Mouse (Mus musculus): Measurements from ENCODE around the gene Abca13.
"Not testable (repeated sequence)": the region's sequence is repeated elsewhere in the genome, so short reads cannot be mapped to it uniquely, and the experiment has no call there.

The Abca13 gene

DNA sequence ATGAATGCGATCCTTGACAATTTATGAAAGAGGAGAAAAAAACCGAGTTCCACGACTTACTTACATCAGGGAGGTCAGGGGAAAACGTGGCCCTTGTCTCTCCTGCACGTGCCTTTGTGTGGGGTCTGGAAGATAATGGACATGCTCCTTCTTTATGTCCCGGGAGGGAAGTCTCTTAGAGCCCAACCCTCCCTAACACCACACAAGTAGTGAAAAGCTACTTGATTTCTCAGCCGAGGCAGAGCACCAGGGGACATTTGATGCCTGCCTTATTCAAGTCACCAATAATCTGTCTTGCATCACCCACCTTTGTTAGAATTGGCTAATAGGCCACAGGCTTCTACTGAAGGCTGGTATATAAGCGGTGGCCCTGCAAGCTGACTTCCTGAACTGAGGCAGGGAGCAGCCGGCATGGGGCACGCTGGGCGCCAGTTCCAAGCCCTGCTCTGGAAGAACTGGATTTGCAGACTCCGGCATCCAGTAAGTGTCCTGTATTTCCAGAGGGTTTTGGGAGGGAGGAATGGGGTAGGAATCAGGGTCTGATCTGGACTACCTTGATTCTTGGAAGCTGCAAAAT is at the start of gene Abca13:
TSS of gene Abca13 (plus strand) at position 388 of the 577 bp plus-strand sequence.
- DNase-seq = no peak

DNA sequence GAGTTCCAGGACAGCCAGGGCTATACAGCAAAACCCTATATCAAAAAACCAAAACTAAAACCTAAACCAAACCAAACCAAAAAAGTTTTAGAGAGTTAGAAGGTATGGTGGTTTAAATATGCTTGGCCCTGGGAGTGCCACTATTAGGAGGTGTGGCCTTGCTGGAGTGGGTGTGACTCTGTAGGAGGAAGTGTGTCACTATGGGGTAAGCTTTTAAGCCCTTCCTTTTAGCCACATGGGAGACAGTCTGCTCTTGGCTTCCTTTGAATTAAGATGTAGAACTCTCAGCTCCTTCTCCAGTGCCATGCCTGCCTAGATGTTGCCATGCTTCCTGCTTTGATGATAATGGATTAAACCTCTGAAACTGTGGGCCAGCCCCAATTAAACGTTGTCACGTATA is 46.6 kb upstream of the Abca13 start:
- no peak for DNase-seq

DNA sequence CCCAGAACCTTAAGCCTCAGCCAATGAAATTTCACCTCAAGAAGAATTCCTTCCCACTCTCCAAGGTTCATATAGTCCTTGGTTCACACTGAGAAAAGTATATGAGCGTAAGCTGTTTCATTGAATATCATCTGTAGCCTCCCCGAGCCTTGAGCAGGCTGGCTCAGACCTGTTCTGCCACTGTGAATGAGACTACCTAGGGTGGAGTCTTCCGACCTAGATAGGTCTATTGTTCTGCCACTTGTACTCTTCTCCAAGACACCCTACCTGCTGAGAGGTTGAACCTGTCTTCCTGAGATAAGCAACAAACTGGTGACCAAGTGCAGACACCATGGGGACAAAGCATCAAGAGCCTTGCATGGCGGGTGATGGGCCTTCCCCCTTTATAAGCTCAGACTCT is 45.6 kb upstream of the Abca13 start:
- no peak for DNase-seq

DNA sequence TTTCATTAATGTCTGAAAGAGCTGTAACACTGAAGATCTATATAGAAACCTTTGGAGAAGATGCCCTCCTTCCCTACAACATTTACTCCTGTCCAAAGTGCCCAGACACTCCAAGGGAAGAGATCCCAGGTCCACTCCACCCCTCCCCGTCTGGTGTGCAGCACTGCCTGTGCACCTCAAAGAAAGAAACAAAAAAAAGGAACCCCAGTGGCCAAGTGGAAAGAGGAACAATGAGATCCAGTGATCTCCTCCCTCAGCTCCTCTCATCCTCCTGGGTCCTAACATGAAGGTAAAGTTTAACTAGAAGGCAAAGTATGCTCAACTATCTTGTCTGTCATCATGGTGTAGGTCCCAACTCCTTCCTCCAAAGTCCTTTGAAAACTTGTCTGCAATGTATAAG is 45.1 kb upstream of the Abca13 start:
- no peak for DNase-seq

DNA sequence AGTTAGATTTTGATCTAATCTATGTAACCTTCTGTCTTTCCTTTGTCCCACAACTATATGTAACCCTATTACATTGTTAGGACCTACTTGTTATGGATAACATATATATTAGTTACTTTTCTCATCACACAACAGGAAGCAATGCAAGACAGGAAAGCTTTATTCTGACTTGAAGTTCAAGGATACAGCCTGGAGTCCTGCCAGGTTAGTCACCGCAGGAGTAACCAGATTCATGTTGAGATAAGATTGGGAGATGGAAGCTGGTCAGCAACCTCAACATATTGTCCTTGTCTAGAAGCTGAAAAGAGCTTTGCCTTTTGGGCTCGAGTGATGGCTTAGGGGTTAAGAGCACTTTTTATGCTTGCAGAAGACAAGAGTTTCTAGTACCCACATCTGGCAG is 43.5 kb upstream of the Abca13 start:
- DNase-seq = no peak

DNA sequence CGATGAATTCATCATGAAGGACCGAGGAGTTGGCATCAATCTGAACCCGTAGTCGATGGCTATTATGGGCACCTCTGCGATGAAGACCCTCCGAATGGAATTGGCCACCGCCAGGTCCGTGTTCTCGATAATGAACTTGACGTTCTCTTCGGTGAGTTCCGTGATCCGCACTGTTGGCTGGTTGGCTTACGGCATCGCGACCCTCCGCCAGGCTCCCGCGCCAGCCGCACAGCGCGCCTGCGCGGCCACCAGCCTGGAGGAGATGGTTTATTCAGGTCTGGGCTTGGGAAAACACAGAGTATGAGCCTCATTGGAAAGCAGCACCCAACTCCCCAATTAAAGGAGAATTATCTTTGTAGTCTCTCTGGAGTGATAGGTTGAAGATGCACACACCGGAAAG is 41.3 kb upstream of the Abca13 start:
- not testable (repeated sequence) for DNase-seq

DNA sequence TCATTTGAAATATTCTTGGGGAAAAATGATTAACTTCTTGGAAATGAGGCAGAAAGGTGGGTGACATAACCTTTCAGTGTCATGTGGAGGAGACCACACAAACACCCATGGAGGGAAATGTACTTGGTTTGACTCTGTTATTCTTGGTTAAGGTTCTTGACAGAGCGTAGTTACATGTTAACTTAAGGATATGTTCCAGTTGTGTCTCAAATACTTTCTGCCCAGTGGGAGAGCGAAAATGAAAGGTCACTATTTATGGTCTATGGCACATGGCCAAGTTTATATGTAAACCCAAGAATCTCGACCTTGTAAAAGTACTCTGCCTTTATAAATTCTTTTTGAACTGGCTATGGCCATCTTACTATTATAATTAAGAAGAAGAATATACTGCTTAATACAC is 31.8 kb upstream of the Abca13 start:
- no peak for DNase-seq

DNA sequence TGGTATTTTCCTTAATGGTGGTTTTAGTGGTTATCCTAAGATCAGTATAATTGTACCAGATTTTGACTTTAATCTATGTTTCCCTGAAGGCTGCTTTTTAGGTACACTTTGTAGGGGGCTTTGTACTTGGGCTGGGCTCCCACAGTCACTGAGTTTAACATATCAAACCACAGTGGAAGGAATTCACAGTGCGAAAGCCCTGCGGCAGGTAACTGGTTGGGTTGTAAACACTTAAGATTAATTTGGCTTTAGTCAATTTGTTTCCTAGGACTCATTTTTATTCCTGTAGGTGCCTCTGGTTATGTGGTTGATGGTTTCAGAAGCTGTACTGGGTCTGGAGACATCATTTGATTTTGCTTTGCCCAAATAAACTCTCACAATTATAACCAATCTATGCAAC is 24.4 kb upstream of the Abca13 start:
- DNase-seq = no peak

DNA sequence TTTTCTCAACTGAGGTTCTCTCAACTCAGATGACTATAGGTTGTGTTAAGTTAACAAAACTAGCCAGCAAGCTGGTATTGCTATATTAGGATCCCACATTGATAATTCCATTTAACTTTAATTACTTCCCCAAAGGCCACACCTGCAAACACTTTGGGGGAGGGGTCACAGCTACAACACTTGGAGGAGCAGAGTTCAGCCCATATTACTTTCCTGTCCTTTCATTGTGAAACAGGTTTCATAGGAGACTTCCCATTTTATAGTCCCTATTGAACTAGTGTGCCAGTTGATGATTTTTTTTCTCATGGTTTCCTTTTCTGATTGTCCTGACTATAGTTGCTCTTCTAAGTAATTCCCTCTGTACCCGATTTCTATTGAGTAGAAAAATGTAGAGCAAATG is 10.3 kb upstream of the Abca13 start:
- DNase-seq = no peak

DNA sequence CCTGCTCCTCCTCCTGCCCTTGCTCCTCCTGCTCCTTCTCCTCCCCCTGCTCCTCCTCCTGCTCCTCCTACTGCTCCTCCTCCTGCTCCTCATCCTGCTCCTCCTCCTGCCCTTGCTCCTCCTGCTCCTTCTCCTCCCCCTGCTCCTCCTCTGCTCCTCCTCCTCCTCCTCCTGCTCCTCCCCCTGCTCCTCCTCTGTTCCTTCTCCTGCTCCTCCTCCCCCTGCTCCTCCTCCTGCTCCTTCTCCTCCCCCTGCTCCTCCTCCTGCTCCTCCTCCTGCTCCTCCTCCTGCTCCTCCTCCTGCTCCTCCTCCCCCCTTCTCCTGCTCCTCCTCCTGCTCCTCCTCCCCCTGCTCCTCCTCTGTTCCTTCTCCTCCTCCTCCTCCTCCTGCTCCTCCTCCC is 2.3 kb upstream of the Abca13 start:
- not testable (repeated sequence) for DNase-seq

DNA sequence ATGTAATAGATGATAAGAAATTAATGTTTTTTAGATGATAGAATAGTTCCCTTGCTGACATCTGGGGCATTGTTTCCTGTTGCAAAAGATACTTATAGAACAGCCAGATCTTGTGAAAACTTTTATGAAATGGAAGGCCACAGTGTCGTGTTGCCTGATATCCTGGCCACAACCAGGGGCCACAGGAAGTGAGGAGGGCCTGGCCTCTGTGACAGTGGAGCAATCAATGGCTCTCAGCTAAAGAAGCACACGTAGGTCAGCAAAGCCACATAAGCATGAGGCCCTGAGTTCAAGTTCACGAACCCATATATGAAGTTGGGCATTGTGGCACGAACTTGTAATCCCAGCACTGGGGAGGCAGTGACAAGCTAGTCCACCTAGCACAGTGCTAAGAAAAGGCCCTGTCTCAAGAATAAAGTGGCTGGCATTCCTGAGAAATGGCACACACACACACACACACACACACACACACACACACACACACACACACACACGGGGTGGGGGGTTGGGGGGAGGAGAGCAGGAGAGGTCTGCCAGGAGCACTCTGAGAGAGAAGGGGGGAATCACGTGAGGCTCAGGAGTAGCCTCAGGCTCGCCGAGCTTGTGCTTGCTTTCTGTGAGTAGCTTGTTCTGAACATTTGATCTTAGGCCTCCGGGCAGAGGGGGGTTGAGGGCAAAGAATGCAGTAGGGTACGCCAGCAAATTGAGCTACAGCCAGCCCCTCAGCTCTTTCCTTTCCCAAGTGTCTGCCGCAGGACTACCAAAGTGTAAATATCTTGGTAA is 779 bp upstream of the Abca13 start:
- DNase-seq = peak; percentile 36 to 58

DNA sequence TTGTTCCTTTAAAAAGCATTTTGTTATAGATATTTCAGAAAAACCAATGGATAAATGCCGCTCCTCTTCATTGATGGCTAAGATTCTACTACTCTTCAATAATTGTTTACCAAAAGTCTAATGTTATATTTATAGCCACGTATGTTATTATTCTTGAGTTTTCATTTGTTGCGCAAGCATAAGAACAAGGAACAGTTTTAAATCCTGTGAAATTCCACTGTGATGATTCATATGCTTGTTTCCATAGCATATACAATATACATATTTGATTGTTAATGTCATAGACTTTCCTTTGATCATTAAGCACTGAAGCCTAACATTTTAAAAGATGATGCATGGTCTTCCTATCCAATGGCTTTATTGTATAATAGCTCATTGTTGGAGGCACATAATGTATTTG is 3.1 kb downstream of the Abca13 start:
- DNase-seq = no peak

DNA sequence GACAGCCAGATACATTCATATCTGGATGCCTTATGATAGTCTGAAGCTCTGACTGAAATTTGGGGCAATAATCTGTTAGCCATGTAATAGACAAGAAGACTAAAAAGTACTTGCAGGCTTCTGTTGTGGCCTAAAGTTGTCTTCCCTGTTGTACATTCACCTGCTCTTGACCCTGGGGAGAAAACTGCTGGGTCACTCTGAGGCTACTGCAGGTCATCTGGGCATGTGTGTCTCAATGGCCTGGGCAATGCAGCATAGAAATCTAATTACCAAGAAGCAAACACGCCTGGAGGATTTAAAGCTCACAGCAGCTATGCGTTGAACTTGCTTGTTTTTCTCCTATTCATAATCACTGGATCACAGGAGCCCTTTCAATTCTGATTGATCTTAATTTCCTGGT is 8.1 kb downstream of the Abca13 start:
- DNase-seq = no peak

DNA sequence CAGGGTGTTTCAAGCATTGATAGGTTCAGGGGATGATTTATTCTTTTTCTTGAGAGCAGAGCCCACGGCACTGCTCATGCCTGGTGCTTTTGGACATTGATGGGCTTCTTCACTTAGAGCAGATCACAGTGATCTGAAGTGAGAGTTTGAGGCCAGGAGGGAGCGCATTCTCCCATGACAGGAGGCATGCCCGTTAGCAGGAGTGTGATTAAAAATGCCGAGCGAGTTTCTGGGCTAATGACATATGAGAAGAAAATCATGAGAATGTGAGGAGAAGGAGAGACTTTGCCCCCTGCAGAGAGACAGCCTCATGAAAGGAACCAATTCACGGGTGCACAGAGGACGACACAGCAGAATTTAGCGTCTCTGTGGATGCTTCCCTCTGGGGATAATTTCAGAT is 19.0 kb downstream of the Abca13 start:
- no peak for DNase-seq

DNA sequence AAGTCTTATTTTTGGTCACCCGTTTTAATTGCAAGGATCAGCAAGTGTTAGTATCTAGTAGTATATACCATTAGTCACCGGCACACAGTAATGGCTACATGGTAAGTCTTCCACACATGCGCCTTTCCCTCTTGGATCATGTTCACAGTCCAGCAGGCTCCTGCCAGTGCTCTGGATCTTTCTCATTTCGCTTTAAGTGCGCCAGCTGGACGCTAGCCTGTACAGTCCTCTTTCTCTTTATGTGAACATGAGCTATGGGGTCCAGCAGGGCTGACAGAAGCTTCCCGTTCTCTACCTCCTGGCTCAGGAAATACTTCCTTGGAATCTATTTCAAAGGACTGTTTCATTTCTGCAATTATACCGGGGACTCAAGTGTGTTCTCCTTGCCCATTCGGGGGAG is 21.8 kb downstream of the Abca13 start:
- DNase-seq = no peak

DNA sequence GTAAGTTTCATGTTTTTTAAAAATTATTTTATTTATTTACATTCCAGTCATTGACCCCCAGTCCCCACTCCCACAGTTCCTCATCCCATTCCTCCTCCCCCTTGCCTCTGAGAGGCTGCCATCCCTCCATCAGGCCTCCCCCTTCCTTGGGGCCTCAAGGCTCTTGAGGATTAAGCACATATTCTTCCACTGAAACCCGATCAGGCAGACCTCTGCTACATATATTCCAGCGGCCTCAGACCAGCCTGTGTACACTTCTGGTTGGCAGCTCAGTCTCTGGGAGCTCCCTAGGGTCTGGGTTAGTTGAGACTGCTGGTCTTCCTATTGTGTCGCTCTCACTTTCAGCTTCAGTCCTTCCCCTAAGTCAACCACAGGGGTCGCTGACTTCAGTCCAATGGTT is 24.5 kb downstream of the Abca13 start:
- no peak for DNase-seq

DNA sequence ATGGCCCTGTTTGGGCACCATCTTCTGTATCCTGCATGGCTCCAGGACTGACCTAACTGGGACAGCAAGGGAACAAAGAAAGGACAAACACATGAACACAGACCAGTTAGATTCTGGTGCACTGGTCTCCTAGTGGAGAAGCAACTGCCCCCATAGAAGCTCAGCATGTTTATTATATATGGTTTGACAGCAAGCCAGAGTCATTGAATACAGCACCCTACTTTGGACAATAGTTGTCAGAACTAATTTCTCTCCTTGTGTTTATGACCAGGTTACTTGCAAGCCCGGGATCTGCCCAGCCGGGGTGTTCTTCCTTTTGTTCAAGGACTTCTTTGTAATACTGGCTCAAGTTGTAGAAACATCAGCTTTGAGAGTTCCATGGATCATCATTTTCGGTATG is 28.8 kb downstream of the Abca13 start:
- no peak for DNase-seq

DNA sequence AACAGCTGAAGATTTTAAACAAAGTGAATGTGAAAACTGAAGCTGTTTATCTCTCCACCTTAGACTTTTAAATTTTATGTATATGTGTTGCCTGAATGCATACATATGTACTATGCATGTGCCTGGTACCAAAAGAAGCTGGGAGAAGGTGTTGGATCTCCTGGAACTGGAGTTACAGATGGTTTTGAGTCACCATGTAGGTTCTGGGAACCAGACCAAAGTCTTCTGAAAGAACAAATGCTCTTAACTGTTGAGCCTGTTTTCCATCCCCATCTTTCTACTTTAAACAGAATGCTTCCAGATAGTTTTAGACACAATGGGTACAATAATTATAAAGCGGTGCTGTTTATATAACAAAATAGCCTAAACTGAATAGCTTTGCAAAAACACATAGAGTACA is 29.9 kb downstream of the Abca13 start:
- DNase-seq = no peak

DNA sequence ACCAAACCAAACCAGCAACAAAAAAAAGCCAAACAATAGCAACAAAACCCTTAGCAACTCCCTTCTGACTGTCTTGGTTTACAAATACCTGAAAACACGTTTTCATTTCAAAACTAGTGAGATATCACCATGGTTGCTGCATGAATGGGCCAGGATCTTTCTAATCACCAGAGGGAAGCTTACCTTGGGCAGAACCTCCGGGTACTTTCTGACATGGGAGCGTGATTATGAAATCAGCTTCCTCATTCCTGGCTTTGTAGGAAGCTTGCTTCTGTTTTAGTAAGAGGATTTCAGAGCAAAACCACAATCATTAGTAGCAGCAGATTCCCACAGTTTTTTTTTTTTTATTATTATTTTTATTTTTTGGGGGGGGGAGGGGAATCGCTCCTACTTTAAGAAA is 34.7 kb downstream of the Abca13 start:
- no peak for DNase-seq

DNA sequence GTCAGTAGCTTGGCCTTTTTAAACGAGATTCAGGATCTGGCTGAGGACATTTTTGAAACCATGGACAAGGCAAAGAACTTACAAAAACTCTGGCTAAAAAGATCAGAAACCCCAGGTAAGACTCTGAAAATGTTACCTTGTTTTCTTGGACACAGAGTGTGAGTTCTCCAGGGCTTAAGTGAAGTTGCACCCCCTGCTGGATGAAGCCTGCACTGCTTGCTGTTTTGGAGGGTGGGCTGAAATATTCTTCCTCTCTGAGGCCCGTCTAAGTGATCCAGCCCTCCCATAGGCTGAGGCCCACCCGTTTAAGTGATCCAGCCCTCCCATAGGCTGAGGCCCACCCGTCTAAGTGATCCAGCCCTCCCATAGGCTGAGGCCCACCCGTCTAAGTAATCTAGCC is 57.9 kb downstream of the Abca13 start:
- DNase-seq = peak; percentile 18 to 30

DNA sequence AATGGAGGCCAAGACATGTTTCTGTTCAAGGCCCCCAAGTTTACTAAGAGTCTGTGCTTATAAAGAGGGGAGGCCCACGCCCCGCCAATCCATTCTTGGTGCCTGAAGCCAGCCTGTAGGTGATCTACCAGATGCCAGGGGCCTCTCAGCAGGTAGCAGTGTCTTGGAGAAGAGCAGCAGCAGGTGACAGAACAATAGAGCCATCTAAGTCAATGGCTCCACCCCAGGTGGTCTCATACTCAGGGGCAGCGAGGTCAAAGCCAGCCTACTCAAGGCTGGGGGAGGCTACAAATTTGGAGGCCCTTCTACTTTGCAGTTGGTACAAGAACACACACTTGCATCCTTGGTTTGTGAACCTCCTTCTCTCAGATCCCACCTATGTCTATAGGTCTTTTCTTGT is 71.3 kb downstream of the Abca13 start:
- DNase-seq = not testable (repeated sequence)

DNA sequence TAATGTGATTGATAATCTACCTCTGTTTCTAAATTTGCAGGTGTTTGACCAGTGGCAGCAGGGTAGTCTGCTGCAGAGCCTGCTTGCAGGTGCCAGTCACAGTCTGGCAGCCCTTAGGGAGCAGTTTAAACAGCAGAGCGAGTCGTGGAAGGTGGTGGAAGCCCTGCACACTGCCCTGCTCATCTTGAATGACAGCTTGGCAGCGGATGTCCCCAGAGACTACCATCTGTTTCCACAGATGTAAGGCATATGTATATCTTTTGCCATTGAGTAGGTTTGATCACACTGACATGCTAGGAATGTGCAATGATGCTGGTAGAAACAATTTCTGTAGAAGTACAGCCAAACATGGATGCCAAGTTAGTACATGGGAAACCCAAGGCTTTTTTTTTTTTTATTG is 77.3 kb downstream of the Abca13 start:
- DNase-seq = no peak

DNA sequence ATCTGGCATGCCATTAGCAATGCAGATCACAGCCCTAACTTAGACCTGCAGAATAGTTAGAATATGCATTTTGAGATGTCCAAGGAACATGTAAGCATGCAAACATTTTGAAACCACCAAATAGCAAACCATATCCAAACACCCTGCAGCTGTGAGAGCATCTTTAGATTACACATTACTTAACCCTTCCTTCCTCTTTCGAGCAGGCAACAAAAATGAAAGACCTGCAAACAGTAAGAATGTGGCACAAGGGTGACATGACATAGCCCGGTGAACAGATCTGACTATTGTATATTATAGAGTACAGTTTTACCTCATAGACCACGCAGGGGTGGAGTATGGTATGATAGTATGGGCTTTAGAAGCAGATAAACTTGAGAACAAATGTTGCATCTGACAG is 93.5 kb downstream of the Abca13 start:
- DNase-seq = no peak

DNA sequence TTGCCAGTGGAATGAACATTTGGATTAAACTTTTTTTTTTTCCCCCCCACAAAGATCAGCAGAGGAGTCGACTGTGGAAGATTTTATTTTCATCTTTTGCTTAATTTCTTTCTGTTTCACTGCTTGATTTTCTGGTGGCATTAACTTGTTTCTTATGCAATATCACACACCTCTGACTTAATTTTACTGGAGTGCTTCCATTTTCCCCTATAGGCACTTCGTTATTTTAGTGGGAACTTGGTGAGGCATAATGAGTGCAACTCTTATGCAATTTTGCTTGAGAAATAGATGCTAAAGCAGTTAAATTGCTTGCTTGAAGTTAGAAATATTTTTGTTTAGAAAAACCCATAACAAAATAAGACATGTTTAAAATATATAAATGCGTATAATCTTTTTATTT is 94.0 kb downstream of the Abca13 start:
- DNase-seq = no peak

DNA sequence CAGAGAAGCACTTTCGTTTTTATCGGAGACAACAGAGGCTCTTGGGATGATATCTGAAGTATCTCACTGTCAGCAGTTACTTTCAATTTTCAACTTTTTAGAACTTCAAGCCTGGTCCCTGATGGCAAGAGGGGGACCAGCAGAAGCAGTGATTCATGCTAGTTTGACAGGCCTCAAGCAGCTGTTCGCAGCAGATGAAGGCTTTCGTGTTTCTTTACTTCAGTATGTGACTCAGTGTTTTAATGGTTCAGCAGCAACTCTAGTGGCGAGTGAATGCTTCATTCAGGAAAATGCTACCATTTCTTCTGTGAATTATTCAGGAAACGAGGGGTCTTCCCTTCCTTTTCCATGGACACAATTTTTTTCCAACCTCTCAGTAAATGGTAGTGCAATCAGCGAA is 99.4 kb downstream of the Abca13 start:
- DNase-seq = no peak
